Mouse (Mus musculus) hindbrain, embryonic 11.5 days (tissue): ENCODE results near the gene Stard8. TPM values are rescaled to one million over a fixed set of nuclear protein-coding genes. Genes with fewer than 3 reads are reported as not detected.
A peak's percentile ranks its signal among the peaks of the same experiment; 100 is the strongest.

Experiments
- ATAC-seq: fragments of 200-750 bp; cut with Nextera tagmentation; 2 replicates; pipeline ENCODE4 v1.8.0; 2017; ENCODE audit warnings: mild to moderate bottlenecking, moderate TSS enrichment, moderate library complexity; ENCODE audit not compliant: low FRiP score
- DNase-seq: peaks from one replicate; pipeline ENCODE4 v3.0.0-alpha.2; 2015; ENCODE audit warnings: low spot score
- H3K27ac ChIP-seq: fragments of 300-500 bp; sonication (generic); 2 replicates; pipeline ENCODE4 v1.5.1; 2014; ENCODE audit warnings: mild to moderate bottlenecking, low read depth, low read length
- H3K27me3 ChIP-seq: fragments of 300-500 bp; sonication (generic); 2 replicates; pipeline ENCODE4 v1.6.1; 2014; ENCODE audit warnings: mild to moderate bottlenecking, low read length, moderate library complexity, mixed read lengths; ENCODE audit not compliant: control insufficient read depth, insufficient read depth
- H3K36me3 ChIP-seq: fragments of 300-500 bp; sonication (generic); 2 replicates; pipeline ENCODE4 v1.6.1; 2014; ENCODE audit warnings: mild to moderate bottlenecking, low read length, moderate library complexity, mixed read lengths; ENCODE audit not compliant: control insufficient read depth, insufficient read depth
- H3K4me1 ChIP-seq: fragments of 300-500 bp; sonication (generic); replicated peaks from 2 replicates; pipeline ENCODE4 v1.6.1; 2014; ENCODE audit warnings: low read length, mixed read lengths; ENCODE audit not compliant: control insufficient read depth, insufficient read depth
- H3K4me2 ChIP-seq: fragments of 300-500 bp; sonication (generic); replicated peaks from 2 replicates; pipeline ENCODE4 v1.6.1; 2014; ENCODE audit warnings: mild to moderate bottlenecking, low read depth, low read length
- H3K4me3 ChIP-seq: fragments of 300-500 bp; sonication (generic); 2 replicates; pipeline ENCODE4 v1.5.1; 2014; ENCODE audit warnings: low read depth, low read length
- H3K9ac ChIP-seq: fragments of 300-500 bp; sonication (generic); 2 replicates; pipeline ENCODE4 v1.6.1; 2014; ENCODE audit warnings: low read depth, low read length
- H3K9me3 ChIP-seq: fragments of 300-500 bp; sonication (generic); 2 replicates; pipeline ENCODE4 v1.6.1; 2016; ENCODE audit warnings: low read length; ENCODE audit not compliant: control insufficient read depth
- WGBS: fragments of 180-500 bp; shearing (Covaris S2); extraction: QIAGEN DNeasy Blood & Tissue Kit; methylation state at CpG from one replicate; pipeline ENCODE4 v1.1.7; 2014; 5-methylcytosine and 5-hydroxymethylcytosine counted together
- polyA plus RNA-seq: library from polyadenylated mRNA; unstranded; fragments of >200 nt; fragmentation: Nextera tagmentation; extraction: Ambion mirVana; gene quantifications from 2 replicates; pipeline ENCODE4 v1.2.1, GENCODE M21; 2014

Stard8 gene
- polyA plus RNA-seq, 1 experiment from 2014 or later = 10.1 TPM

GRCm38 (mm10) chrX:99023951-99024350 lies 20.9 kb downstream of the Stard8 start:
- H3K9me3 ChIP-seq = no peaks in the 10 kb centered on the region
- no peaks in the 10 kb centered on the region for H3K36me3 ChIP-seq
- no peaks in the 10 kb centered on the region for H3K4me1 ChIP-seq
- H3K9ac ChIP-seq = no peak overlapping the region
- WGBS = 71% methylated on average over 1 of the region's 1 CpGs
- H3K4me3 ChIP-seq = no peak overlapping the region
- no peak overlapping the region for H3K4me2 ChIP-seq
- H3K27me3 ChIP-seq = no peaks in the 10 kb centered on the region; the same call in 1 of the 2 replicates
- DNase-seq = no peak
- ATAC-seq = no peak
- H3K27ac ChIP-seq = no peak overlapping the region

- 53% methylated on average over 3 of the region's 3 CpGs for WGBS
- DNase-seq (no peak), ATAC-seq (no peak)
- Histone ChIP-seq H3K4me1 (no peaks in the 10 kb centered on the region), H3K36me3 (no peaks in the 10 kb centered on the region), H3K9me3 (no peaks in the 10 kb centered on the region), H3K9ac (no peak overlapping the region), H3K27me3 (no peaks in the 10 kb centered on the region), H3K27ac (no peak overlapping the region), H3K4me3 (no peak overlapping the region), H3K4me2 (no peak overlapping the region)
Observed at GRCm38 (mm10) chrX:99035407-99035806, 32.4 kb downstream of the Stard8 start.

GRCm38 (mm10) chrX:99042451-99042951 lies 39.5 kb downstream of the Stard8 start:
- H3K4me2 ChIP-seq = peak overlapping the region; percentile 61
- H3K4me3 ChIP-seq = peak overlapping the region; percentile 37
- 14% methylated on average over 31 of the region's 31 CpGs for WGBS
- H3K9me3 ChIP-seq = no peaks in the 10 kb centered on the region
- H3K27me3 ChIP-seq = peaks cover 11% of the 10 kb centered on the region
- peak; percentile 97 for ATAC-seq
- peak; percentile 71 for DNase-seq
- H3K36me3 ChIP-seq = no peaks in the 10 kb centered on the region
- H3K9ac ChIP-seq = peak overlapping the region; percentile 37; the same call in 1 of the 2 replicates
- H3K27ac ChIP-seq = no peak overlapping the region
- no peaks in the 10 kb centered on the region for H3K4me1 ChIP-seq

GRCm38 (mm10) chrX:99043275-99043674 lies 40.2 kb downstream of the Stard8 start:
- ATAC-seq (no peak), DNase-seq (no peak)
- Histone ChIP-seq H3K4me2 (peak overlapping the region; percentile 61; the same call in 1 of the 2 replicates), H3K9me3 (no peaks in the 10 kb centered on the region), H3K9ac (no peak overlapping the region), H3K4me1 (no peaks in the 10 kb centered on the region), H3K27ac (no peak overlapping the region), H3K27me3 (peaks cover 11% of the 10 kb centered on the region), H3K4me3 (0 out of 2 replicates have a peak overlapping the region, but pooled peaks have one; percentile 37), H3K36me3 (no peaks in the 10 kb centered on the region)
- WGBS = 40% methylated on average over 6 of the region's 6 CpGs

GRCm38 (mm10) chrX:99043739-99044138 lies 40.7 kb downstream of the Stard8 start:
- no peak overlapping the region for H3K4me3 ChIP-seq
- H3K27ac ChIP-seq = no peak overlapping the region
- 80% methylated on average over 5 of the region's 5 CpGs for WGBS
- H3K9ac ChIP-seq = no peak overlapping the region
- no peaks in the 10 kb centered on the region for H3K9me3 ChIP-seq
- H3K4me2 ChIP-seq = no peak overlapping the region
- no peaks in the 10 kb centered on the region for H3K36me3 ChIP-seq
- no peaks in the 10 kb centered on the region for H3K4me1 ChIP-seq
- DNase-seq (no peak), ATAC-seq (no peak)
- peaks cover 11% of the 10 kb centered on the region for H3K27me3 ChIP-seq

- Histone ChIP-seq H3K4me2 (no peak overlapping the region), H3K27me3 (peaks cover 13% of the 10 kb centered on the region), H3K4me1 (no peaks in the 10 kb centered on the region), H3K27ac (no peak overlapping the region), H3K36me3 (no peaks in the 10 kb centered on the region), H3K9ac (no peak overlapping the region), H3K4me3 (no peak overlapping the region), H3K9me3 (no peaks in the 10 kb centered on the region)
- no peak for ATAC-seq
- no peak for DNase-seq
- WGBS = 58% methylated on average over 7 of the region's 7 CpGs
Observed at GRCm38 (mm10) chrX:99045315-99045714, 42.3 kb downstream of the Stard8 start.

GRCm38 (mm10) chrX:99046360-99047055 lies 43.5 kb downstream of the Stard8 start:
- DNase-seq = no peak
- Histone ChIP-seq H3K4me3 (no peak overlapping the region), H3K4me2 (no peak overlapping the region), H3K27me3 (peaks cover 15% of the 10 kb centered on the region), H3K36me3 (no peaks in the 10 kb centered on the region), H3K27ac (no peak overlapping the region), H3K4me1 (no peaks in the 10 kb centered on the region), H3K9ac (no peak overlapping the region), H3K9me3 (no peaks in the 10 kb centered on the region)
- 56% methylated on average over 5 of the region's 5 CpGs for WGBS
- ATAC-seq = no peak

GRCm38 (mm10) chrX:99048111-99048510 lies 45.1 kb downstream of the Stard8 start:
- no peak for DNase-seq
- Histone ChIP-seq H3K4me2 (no peak overlapping the region), H3K4me1 (no peaks in the 10 kb centered on the region), H3K27me3 (peaks cover 8% of the 10 kb centered on the region; the same call in 1 of the 2 replicates), H3K9ac (no peak overlapping the region), H3K9me3 (no peaks in the 10 kb centered on the region), H3K36me3 (no peaks in the 10 kb centered on the region), H3K4me3 (no peak overlapping the region), H3K27ac (no peak overlapping the region)
- no peak for ATAC-seq
- WGBS = 51% methylated on average over 4 of the region's 4 CpGs

- Histone ChIP-seq H3K36me3 (no peaks in the 10 kb centered on the region), H3K4me1 (no peaks in the 10 kb centered on the region), H3K27ac (no peak overlapping the region), H3K4me3 (no peak overlapping the region), H3K27me3 (peaks cover 4% of the 10 kb centered on the region; the same call in 1 of the 2 replicates), H3K9me3 (no peaks in the 10 kb centered on the region), H3K9ac (no peak overlapping the region), H3K4me2 (no peak overlapping the region)
- ATAC-seq (no peak), DNase-seq (no peak)
- 60% methylated on average over 5 of the region's 5 CpGs for WGBS
Observed at GRCm38 (mm10) chrX:99049247-99049646, 46.2 kb downstream of the Stard8 start.
